Mouse (Mus musculus) embryonic facial prominence, embryonic 14.5 days (tissue): ENCODE results near the gene Glrx5. TPM values are rescaled to one million over a fixed set of nuclear protein-coding genes. Genes with fewer than 3 reads are reported as not detected.

Experiments
- ATAC-seq: fragments of 200-750 bp; cut with Nextera tagmentation; 2 replicates; pipeline ENCODE4 v1.8.0; 2017; ENCODE audit warnings: low read depth, moderate number of reproducible peaks, moderate TSS enrichment
- DNase-seq: peaks from one replicate; pipeline ENCODE4 v3.0.0-alpha.2; 2015; ENCODE audit warnings: low spot score
- H3K27ac ChIP-seq: fragments of 300-500 bp; sonication (generic); replicated peaks from 2 replicates; pipeline ENCODE4 v1.5.1; 2014; ENCODE audit warnings: low read depth, mild to moderate bottlenecking, low read length, moderate library complexity
- H3K27me3 ChIP-seq: fragments of 300-500 bp; sonication (generic); replicated peaks from 2 replicates; pipeline ENCODE4 v1.6.1; 2014; ENCODE audit warnings: low read length; ENCODE audit not compliant: control insufficient read depth, insufficient read depth
- H3K36me3 ChIP-seq: fragments of 300-500 bp; sonication (generic); 2 replicates; pipeline ENCODE4 v1.6.1; 2014; ENCODE audit warnings: low read length, mixed read lengths; ENCODE audit not compliant: control insufficient read depth, insufficient read depth
- H3K4me1 ChIP-seq: fragments of 300-500 bp; sonication (generic); 2 replicates; pipeline ENCODE4 v1.6.1; 2014; ENCODE audit warnings: antibody characterized with exemption, low read length; ENCODE audit not compliant: control insufficient read depth, insufficient read depth
- H3K4me2 ChIP-seq: fragments of 300-500 bp; sonication (generic); 2 replicates; pipeline ENCODE4 v1.6.1; 2014; ENCODE audit warnings: low read depth, mild to moderate bottlenecking, low read length, moderate library complexity, mixed read lengths
- H3K4me3 ChIP-seq: fragments of 300-500 bp; sonication (generic); 2 replicates; pipeline ENCODE4 v1.5.1; 2014; ENCODE audit warnings: low read depth, mild to moderate bottlenecking, low read length
- H3K9ac ChIP-seq: fragments of 300-500 bp; sonication (generic); 2 replicates; pipeline ENCODE4 v1.6.1; 2014; ENCODE audit warnings: low read depth, mild to moderate bottlenecking, low read length, moderate library complexity, mixed read lengths
- H3K9me3 ChIP-seq: fragments of 300-500 bp; sonication (generic); 2 replicates; pipeline ENCODE4 v1.6.1; 2016; ENCODE audit warnings: low read length; ENCODE audit not compliant: control insufficient read depth
- WGBS: fragments of 180-500 bp; shearing (Covaris S2); extraction: QIAGEN DNeasy Blood & Tissue Kit; methylation state at CpG from one replicate; pipeline ENCODE4 v1.1.7; 2014; 5-methylcytosine and 5-hydroxymethylcytosine counted together
- polyA plus RNA-seq: library from polyadenylated mRNA; unstranded; fragments of >200 nt; fragmentation: Nextera tagmentation; extraction: Ambion mirVana; gene quantifications from 2 replicates; pipeline ENCODE4 v1.2.1, GENCODE M21; 2014

The Glrx5 gene
- polyA plus RNA-seq, 1 experiment from 2014 or later, result 183 TPM

DNA sequence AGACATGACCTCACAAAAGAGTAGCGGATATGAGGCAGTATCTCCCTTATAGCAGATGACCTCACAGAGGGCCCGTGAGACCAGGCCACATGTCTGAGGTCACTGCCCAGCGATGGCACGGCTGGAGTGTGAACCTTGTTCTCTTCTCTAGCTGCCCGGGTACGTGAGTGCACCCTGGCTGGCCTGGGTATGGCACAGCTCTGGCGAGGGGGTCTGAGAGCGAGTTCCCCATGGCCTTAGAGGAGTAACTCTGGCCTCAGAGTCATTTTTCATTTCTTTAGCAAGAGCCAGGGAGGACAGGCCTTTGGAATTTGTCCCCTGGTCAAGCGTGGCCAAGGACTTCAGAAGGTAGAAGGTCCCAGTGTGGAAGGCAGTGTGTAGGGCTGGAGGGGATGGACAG lies 12.3 kb downstream of the Glrx5 start:
- H3K27me3 ChIP-seq, result no peaks in the 10 kb centered on the region
- no peak overlapping the region for H3K4me3 ChIP-seq
- no peaks in the 10 kb centered on the region for H3K9me3 ChIP-seq
- no peak overlapping the region for H3K27ac ChIP-seq
- ATAC-seq (no peak), DNase-seq (no peak)
- peaks cover 30% of the 10 kb centered on the region for H3K36me3 ChIP-seq
- H3K9ac ChIP-seq, result no peak overlapping the region
- WGBS, result 88% methylated on average over 9 of the region's 9 CpGs
- no peaks in the 10 kb centered on the region for H3K4me1 ChIP-seq
- no peak overlapping the region for H3K4me2 ChIP-seq

DNA sequence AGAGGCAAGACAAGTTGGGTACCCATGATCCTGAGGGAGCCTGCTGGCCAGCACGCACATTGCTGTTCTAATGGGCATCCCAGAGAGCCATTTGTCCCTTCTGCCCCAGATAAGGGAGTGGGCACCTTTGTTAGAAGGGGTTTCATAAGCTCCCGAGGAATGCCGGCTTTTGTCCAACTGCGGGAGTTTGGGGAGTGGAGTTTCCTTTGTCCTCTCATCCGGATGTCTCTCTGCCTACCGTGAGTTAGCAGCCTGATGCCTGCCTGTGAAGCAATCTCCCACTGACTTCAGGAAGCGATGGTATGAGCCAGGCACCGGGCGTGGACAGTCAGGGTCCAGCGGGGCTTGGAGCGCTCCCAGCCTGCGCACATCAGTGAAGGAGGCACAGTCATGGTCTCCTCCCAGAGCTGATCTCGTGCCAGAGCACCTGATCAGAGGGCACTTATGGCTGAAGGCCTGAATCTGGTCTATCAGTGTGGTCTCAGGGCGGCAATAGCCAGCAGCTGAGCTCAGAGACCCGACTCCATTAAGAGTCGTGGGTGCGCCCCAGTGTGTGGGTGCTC lies 15.9 kb downstream of the Glrx5 start:
- Histone ChIP-seq H3K27me3 (no peaks in the 10 kb centered on the region), H3K4me1 (no peaks in the 10 kb centered on the region), H3K9me3 (no peaks in the 10 kb centered on the region), H3K4me3 (no peak overlapping the region), H3K9ac (no peak overlapping the region), H3K27ac (no peak overlapping the region), H3K4me2 (no peak overlapping the region), H3K36me3 (no peaks in the 10 kb centered on the region)
- WGBS, result 69% methylated on average over 17 of the region's 17 CpGs
- DNase-seq, result no peak
- ATAC-seq, result peak; percentile 15; the same call in 1 of the 2 replicates

DNA sequence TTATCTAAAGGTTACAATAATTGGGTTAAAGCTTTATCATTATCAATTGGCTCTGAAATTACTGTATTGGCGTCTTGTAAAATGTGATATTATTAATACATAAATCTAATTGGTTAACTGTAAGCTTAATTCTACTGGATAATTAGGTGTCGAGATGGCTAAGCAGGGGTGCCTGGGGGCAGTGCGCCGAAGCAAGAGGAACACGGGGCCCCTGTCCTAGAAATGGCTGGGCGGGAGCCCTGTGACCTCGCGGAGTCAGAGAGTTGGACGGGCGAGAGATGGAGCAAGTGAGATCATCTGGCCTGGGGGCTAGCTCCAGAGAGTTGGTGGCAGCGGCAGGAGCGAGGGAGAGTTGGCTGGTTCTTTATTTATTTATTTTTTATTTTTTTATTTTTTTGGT lies 17.3 kb downstream of the Glrx5 start:
- no peaks in the 10 kb centered on the region for H3K9me3 ChIP-seq
- DNase-seq, result no peak
- no peak overlapping the region for H3K27ac ChIP-seq
- H3K27me3 ChIP-seq, result no peaks in the 10 kb centered on the region
- H3K4me3 ChIP-seq, result no peak overlapping the region
- H3K9ac ChIP-seq, result no peak overlapping the region
- no peaks in the 10 kb centered on the region for H3K36me3 ChIP-seq
- H3K4me2 ChIP-seq, result no peak overlapping the region
- ATAC-seq, result no peak
- H3K4me1 ChIP-seq, result no peaks in the 10 kb centered on the region
- WGBS, result 78% methylated on average over 12 of the region's 12 CpGs

- ATAC-seq (0 out of 2 replicates have a peak, but pooled peaks have one; percentile 42), DNase-seq (peak; percentile 43)
- Histone ChIP-seq H3K4me3 (no peak overlapping the region), H3K4me1 (no peaks in the 10 kb centered on the region), H3K36me3 (no peaks in the 10 kb centered on the region), H3K9ac (no peak overlapping the region), H3K27me3 (no peaks in the 10 kb centered on the region), H3K9me3 (no peaks in the 10 kb centered on the region), H3K27ac (no peak overlapping the region), H3K4me2 (no peak overlapping the region)
- 11% methylated on average over 4 of the region's 4 CpGs for WGBS
Measured at GRCm38 (mm10) chr12:105050898-105051297, 18.4 kb downstream of the Glrx5 start.

- DNase-seq (no peak), ATAC-seq (no peak)
- Histone ChIP-seq H3K9me3 (no peaks in the 10 kb centered on the region), H3K27me3 (no peaks in the 10 kb centered on the region), H3K36me3 (no peaks in the 10 kb centered on the region), H3K4me3 (no peak overlapping the region), H3K4me1 (no peaks in the 10 kb centered on the region), H3K27ac (no peak overlapping the region), H3K9ac (no peak overlapping the region), H3K4me2 (no peak overlapping the region)
- WGBS, result 91% methylated on average over 15 of the region's 15 CpGs
Measured at GRCm38 (mm10) chr12:105054041-105054440, 21.6 kb downstream of the Glrx5 start.

- H3K9ac ChIP-seq, result no peak overlapping the region
- H3K4me3 ChIP-seq, result no peak overlapping the region
- WGBS, result 73% methylated on average over 6 of the region's 6 CpGs
- no peaks in the 10 kb centered on the region for H3K36me3 ChIP-seq
- H3K9me3 ChIP-seq, result no peaks in the 10 kb centered on the region
- ATAC-seq, result no peak
- H3K4me2 ChIP-seq, result no peak overlapping the region
- H3K27ac ChIP-seq, result no peak overlapping the region
- H3K27me3 ChIP-seq, result no peaks in the 10 kb centered on the region
- H3K4me1 ChIP-seq, result no peaks in the 10 kb centered on the region
- no peak for DNase-seq
Measured at GRCm38 (mm10) chr12:105055308-105055707, 22.8 kb downstream of the Glrx5 start.

DNA sequence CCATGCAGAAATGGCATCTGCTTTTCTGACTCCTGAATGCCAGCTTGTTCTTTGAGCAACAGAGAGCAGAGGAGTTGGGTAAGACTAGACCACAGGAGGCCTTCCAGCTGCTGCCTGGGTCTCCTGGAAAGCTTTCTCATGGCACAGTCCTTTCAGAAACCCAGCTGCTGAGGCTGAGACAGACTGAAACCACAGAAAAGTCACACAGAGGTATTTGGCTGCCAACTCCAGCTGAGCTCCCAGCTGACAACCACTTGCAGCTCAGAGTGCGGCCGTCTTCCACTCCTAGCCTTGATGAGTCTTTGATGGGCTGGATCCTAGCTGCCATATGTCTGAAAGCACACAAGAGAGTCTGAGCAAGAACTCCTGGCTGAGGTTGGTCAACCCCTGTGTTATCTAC lies 27.5 kb downstream of the Glrx5 start:
- DNase-seq (peak; percentile 27), ATAC-seq (no peak)
- Histone ChIP-seq H3K27me3 (no peaks in the 10 kb centered on the region), H3K9me3 (no peaks in the 10 kb centered on the region), H3K4me2 (no peak overlapping the region), H3K4me3 (no peak overlapping the region), H3K27ac (no peak overlapping the region), H3K9ac (no peak overlapping the region), H3K4me1 (no peaks in the 10 kb centered on the region), H3K36me3 (no peaks in the 10 kb centered on the region)
- WGBS, result 76% methylated on average over 2 of the region's 2 CpGs

GRCm38 (mm10) chr12:105063201-105064134 lies 31.0 kb downstream of the Glrx5 start:
- no peak overlapping the region for H3K4me2 ChIP-seq
- H3K4me1 ChIP-seq, result no peaks in the 10 kb centered on the region
- no peaks in the 10 kb centered on the region for H3K27me3 ChIP-seq
- ATAC-seq (no peak), DNase-seq (no peak)
- no peak overlapping the region for H3K27ac ChIP-seq
- no peaks in the 10 kb centered on the region for H3K9me3 ChIP-seq
- no peaks in the 10 kb centered on the region for H3K36me3 ChIP-seq
- no peak overlapping the region for H3K4me3 ChIP-seq
- H3K9ac ChIP-seq, result no peak overlapping the region
- WGBS, result 48% methylated on average over 28 of the region's 28 CpGs
